Mouse (Mus musculus) heart, postnatal 25 days (tissue): ENCODE data around the gene Tbx20. TPM values are rescaled to one million over a fixed set of nuclear protein-coding genes. Genes with fewer than 3 reads are reported as not detected.

Experiments used
- DNase-seq: peaks from one replicate; pipeline ENCODE4 v3.0.0; 2022; ENCODE audit warnings: low spot score
- intact Hi-C: fragments of 180-260 bp; cut with DNase I; formaldehyde crosslinking; loops from one replicate; pipeline ENCODE4 v1.15.1; 2025
- total RNA-seq, 2 experiments: library from RNA; stranded (reverse); gene quantifications; 2 replicates each; pipeline ENCODE4 v1.2.3; 2021

Tbx20 gene
- 10 to 100 TPM; 88.9 to 92.6 TPM for total RNA-seq

GRCm38 (mm10) chr9:24774160-24774969, at the start of gene Tbx20:
TSS of gene Tbx20 (minus strand) at chr9:24774303.
- DNase-seq, result peak; percentile 91
- intact Hi-C loops, result loop anchor here (5.0 kb wide), 1 partner anchor 123 kb away; no protein-coding TSS in a partner anchor

GRCm38 (mm10) chr9:24818511-24818910, 44.4 kb upstream of the Tbx20 start:
- no peak for DNase-seq
- intact Hi-C loops, result no loop called here

- intact Hi-C loops, result no loop called here
- peak; percentile 2 for DNase-seq
Observed at GRCm38 (mm10) chr9:24812461-24812860, 38.4 kb upstream of the Tbx20 start.

- intact Hi-C loops, result no loop called here
- DNase-seq, result no peak
Observed at GRCm38 (mm10) chr9:24792110-24792509, 18.0 kb upstream of the Tbx20 start.

- intact Hi-C loops, result no loop called here
- DNase-seq, result no peak
Observed at GRCm38 (mm10) chr9:24789396-24789795, 15.3 kb upstream of the Tbx20 start.

- intact Hi-C loops, result no loop called here
- no peak for DNase-seq
Observed at GRCm38 (mm10) chr9:24782338-24782737, 8.2 kb upstream of the Tbx20 start.

- intact Hi-C loops, result no loop called here
- DNase-seq, result no peak
Observed at GRCm38 (mm10) chr9:24780929-24781441, 6.9 kb upstream of the Tbx20 start.

- intact Hi-C loops, result no loop called here
- DNase-seq, result no peak
Observed at GRCm38 (mm10) chr9:24780391-24780928, 6.4 kb upstream of the Tbx20 start.

GRCm38 (mm10) chr9:24779975-24780374, 5.9 kb upstream of the Tbx20 start:
- DNase-seq, result no peak
- intact Hi-C loops, result loop anchor here (5.0 kb wide), 1 partner anchor 192 kb away; no protein-coding TSS in a partner anchor

- intact Hi-C loops, result loop anchor here (5.0 kb wide), 1 partner anchor 194 kb away; no protein-coding TSS in a partner anchor
- DNase-seq, result no peak
Observed at GRCm38 (mm10) chr9:24778571-24778970, 4.5 kb upstream of the Tbx20 start.

- peak; percentile 60 for DNase-seq
- intact Hi-C loops, result loop anchor here (5.0 kb wide), 1 partner anchor 194 kb away; no protein-coding TSS in a partner anchor
Observed at GRCm38 (mm10) chr9:24777961-24778360, 3.9 kb upstream of the Tbx20 start.

GRCm38 (mm10) chr9:24777176-24777895, 3.2 kb upstream of the Tbx20 start:
- no peak for DNase-seq
- intact Hi-C loops, result loop anchor here (5.0 kb wide), 1 partner anchor 195 kb away; no protein-coding TSS in a partner anchor

- intact Hi-C loops, result loop anchor here (5.0 kb wide), 1 partner anchor 196 kb away; no protein-coding TSS in a partner anchor
- no peak for DNase-seq
Observed at GRCm38 (mm10) chr9:24776487-24776886, 2.4 kb upstream of the Tbx20 start.

GRCm38 (mm10) chr9:24775567-24775966, 1.5 kb upstream of the Tbx20 start:
- DNase-seq, result no peak
- intact Hi-C loops, result loop anchor here (5.0 kb wide), 1 partner anchor 197 kb away; no protein-coding TSS in a partner anchor

GRCm38 (mm10) chr9:24775001-24775400, 898 bp upstream of the Tbx20 start:
- intact Hi-C loops, result loop anchor here (5.0 kb wide), 1 partner anchor 197 kb away; no protein-coding TSS in a partner anchor
- DNase-seq, result no peak

- intact Hi-C loops, result loop anchor here (5.0 kb wide), 1 partner anchor 124 kb away; no protein-coding TSS in a partner anchor
- no peak for DNase-seq
Observed at GRCm38 (mm10) chr9:24773669-24774068, 434 bp downstream of the Tbx20 start.

GRCm38 (mm10) chr9:24773171-24773570, 932 bp downstream of the Tbx20 start:
- no peak for DNase-seq
- intact Hi-C loops, result loop anchor here (5.0 kb wide), 1 partner anchor 124 kb away; no protein-coding TSS in a partner anchor

GRCm38 (mm10) chr9:24772431-24773120, 1.5 kb downstream of the Tbx20 start:
- DNase-seq, result no peak
- intact Hi-C loops, result loop anchor here (5.0 kb wide), 1 partner anchor 125 kb away; no protein-coding TSS in a partner anchor

GRCm38 (mm10) chr9:24771713-24772112, 2.4 kb downstream of the Tbx20 start:
- intact Hi-C loops, result loop anchor here (5.0 kb wide), 1 partner anchor 126 kb away; no protein-coding TSS in a partner anchor

More at GRCm38 (mm10) chr9:24771713-24772112, 2.4 kb downstream of the Tbx20 start:
- DNase-seq, result no peak
